Mouse (Mus musculus): ENCODE results near the gene Spc24.

Spc24 gene

DNA sequence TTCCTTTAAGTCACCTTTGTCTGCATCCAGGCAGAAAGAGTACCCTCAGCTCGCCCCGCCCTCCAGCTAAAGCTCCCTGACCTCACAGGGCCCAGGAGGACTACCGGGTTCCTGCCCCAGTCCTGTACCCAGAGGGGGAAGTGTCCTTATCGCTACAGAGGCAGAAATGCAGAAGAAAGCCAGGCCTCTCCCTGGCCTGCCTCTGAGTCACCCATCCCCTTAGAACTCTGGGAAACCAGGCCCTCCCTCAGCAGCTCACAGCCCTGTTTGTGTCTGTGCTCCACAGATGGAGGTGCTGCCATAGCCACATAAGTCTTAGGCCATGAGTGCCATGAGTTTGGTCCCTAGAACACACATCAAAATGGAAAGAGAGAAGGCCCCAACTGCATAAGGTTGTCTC lies 44.8 kb downstream of the Spc24 start:
- DNase-seq (ENCODE audit: low spot score in 2 of 2), result no peak

DNA sequence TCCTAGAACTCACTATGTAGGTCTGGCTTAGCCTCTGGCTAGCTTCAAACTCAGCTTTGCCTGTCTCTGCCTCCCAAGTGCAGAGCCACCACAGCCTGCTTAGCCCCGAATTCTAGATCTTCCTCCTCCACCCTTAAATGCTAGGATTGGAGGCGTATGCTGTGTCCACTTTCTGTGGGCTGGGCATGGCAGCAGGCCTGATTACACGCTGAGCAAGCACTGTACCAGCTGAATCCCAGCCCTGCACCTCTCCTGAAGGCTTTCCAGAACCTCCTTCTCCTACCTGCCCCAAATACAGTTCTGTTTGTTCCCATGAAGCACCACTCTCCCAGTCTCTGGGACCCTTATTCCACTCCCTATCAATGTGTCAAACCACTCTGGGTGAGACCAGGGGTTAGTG lies 50.8 kb downstream of the Spc24 start:
- DNase-seq (ENCODE audit: low spot score in 2 of 2), result no peak

DNA sequence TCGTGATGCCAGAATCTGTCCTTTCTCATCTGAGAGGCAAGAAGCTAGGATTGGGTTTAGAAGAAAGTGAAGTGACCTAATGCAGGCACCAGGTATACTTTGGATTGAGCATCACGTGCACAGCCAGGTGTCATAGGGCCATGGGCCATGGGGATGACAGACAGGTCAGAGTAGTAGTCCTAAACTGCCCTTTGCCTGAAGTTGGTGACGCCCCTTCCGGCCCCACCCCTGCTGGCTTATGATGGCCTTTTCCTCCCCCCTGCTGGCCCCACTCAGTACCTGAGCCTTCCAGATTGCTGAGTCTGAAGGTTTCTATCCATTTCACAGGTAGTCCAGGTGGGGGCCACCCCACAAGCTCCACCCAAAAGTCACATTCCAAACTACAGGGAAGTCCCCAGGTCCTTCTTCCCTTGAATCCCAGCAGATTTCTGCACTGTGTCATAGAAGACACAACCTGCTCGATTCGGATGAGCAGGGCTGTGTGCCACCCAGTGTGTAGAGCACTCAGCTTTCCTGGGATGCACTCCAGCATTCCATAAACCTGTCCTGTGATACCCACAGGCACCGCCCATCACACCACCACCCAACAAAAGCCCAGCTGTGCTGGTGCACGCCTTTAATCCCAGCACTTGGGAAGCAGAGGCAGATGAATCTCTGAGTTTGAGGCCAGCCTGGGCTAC lies 53.4 kb downstream of the Spc24 start:
- no peak for DNase-seq (ENCODE audit: low spot score in 2 of 2)

DNA sequence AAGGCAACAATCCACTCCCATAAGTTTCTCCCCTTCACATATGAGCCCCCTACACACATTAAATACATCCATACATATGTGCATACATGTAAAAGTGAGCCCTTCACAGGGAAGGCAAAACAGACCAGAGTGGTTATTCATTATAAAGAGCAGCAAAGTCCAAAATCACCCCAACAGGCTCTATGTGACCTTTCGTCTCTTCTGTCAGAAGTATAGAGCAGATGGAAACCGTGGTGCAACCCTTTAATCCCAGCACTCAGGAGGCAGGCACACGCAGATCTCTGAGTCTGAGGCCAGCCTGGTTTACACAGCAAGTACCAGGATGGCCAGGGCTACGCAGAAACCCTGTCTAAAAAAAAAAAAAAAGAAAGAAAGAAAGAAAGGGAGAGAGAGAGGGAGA lies 54.0 kb downstream of the Spc24 start:
- DNase-seq (ENCODE audit: low spot score in 2 of 2), result no peak

Measured in frontal cortex, postnatal 14 days (tissue).